Mouse (Mus musculus) 3T3-L1 (cell line): ENCODE measurements around the gene Dgkz.

Experiments
- DNase-seq: peaks from one replicate; pipeline ENCODE4 v3.0.0-alpha.2; 2015; ENCODE audit warnings: low read depth, low spot score

Gene Dgkz

GRCm38 (mm10) chr2:91960459-91960858 lies 15.2 kb downstream of the Dgkz start:
- DNase-seq, result no peak

- no peak for DNase-seq
Measured at GRCm38 (mm10) chr2:91959544-91960410, 15.9 kb downstream of the Dgkz start.

- peak; percentile 62 for DNase-seq
Measured at GRCm38 (mm10) chr2:91958701-91959457, 16.8 kb downstream of the Dgkz start.

GRCm38 (mm10) chr2:91958049-91958448 lies 17.6 kb downstream of the Dgkz start:
- DNase-seq, result no peak

- DNase-seq, result no peak
Measured at GRCm38 (mm10) chr2:91957096-91957495, 18.6 kb downstream of the Dgkz start.

GRCm38 (mm10) chr2:91955875-91956274 lies 19.8 kb downstream of the Dgkz start:
- no peak for DNase-seq

GRCm38 (mm10) chr2:91955121-91955591 lies 20.5 kb downstream of the Dgkz start:
- DNase-seq, result no peak

GRCm38 (mm10) chr2:91953825-91954224 lies 21.8 kb downstream of the Dgkz start:
- DNase-seq, result peak; percentile 51

- no peak for DNase-seq
Measured at GRCm38 (mm10) chr2:91950275-91951085, 25.2 kb downstream of the Dgkz start.

GRCm38 (mm10) chr2:91949411-91950274 lies 26.0 kb downstream of the Dgkz start:
- DNase-seq, result no peak

- DNase-seq, result no peak
Measured at GRCm38 (mm10) chr2:91948792-91949241, 26.8 kb downstream of the Dgkz start.

- no peak for DNase-seq
Measured at GRCm38 (mm10) chr2:91948151-91948509, 27.5 kb downstream of the Dgkz start.

- DNase-seq, result peak; percentile 80
Measured at GRCm38 (mm10) chr2:91947397-91948150, 28.1 kb downstream of the Dgkz start.

GRCm38 (mm10) chr2:91946836-91947235 lies 28.8 kb downstream of the Dgkz start:
- DNase-seq, result no peak

GRCm38 (mm10) chr2:91945483-91945882 lies 30.2 kb downstream of the Dgkz start, which contains the start of gene Gm9821:
Gene Gm9821 (plus strand): TSS chr2:91945703.
- DNase-seq, result no peak

- DNase-seq, result peak; percentile 76
Measured at GRCm38 (mm10) chr2:91944170-91944950, 31.3 kb downstream of the Dgkz start.

GRCm38 (mm10) chr2:91942356-91942755 lies 33.3 kb downstream of the Dgkz start:
- DNase-seq, result no peak

- DNase-seq, result no peak
Measured at GRCm38 (mm10) chr2:91939303-91939935, 36.2 kb downstream of the Dgkz start.

GRCm38 (mm10) chr2:91936154-91936553 lies 39.5 kb downstream of the Dgkz start:
- no peak for DNase-seq
